Mouse (Mus musculus) olfactory bulb, adult 2 months (tissue): Measurements from ENCODE around the gene Ace3.

Source experiments
- CTCF ChIP-seq: fragments of 200-500 bp; IDR thresholded peaks from 2 replicates; pipeline ENCODE4 v1.5.1; 2012; ENCODE audit warnings: low read depth, mild to moderate bottlenecking, low read length, moderate library complexity; ENCODE audit not compliant: insufficient read depth
- POLR2A ChIP-seq: fragments of 200-500 bp; IDR thresholded peaks from 2 replicates; pipeline ENCODE4 v1.6.1; 2012; ENCODE audit warnings: mild to moderate bottlenecking, low read depth, low read length, moderate library complexity; ENCODE audit not compliant: insufficient read depth

GRCm38 (mm10) chr11:105959355-105959754 is 35.1 kb upstream of the Ace3 start:
- no peak for TF ChIP-seq CTCF
- no peak for TF ChIP-seq POLR2A
